Mouse (Mus musculus): Measurements from ENCODE around the gene Rras.
A peak's percentile ranks its signal among the peaks of the same experiment; 100 is the strongest.

The Rras gene

GRCm38 (mm10) chr7:45026256-45026655, 8.5 kb downstream of the Rras start:
- no peak for DNase-seq (ENCODE audit: low spot score in 2 of 2)

GRCm38 (mm10) chr7:45027761-45028160, 10.0 kb downstream of the Rras start:
- no peak for DNase-seq (ENCODE audit: low spot score in 2 of 2)

DNA sequence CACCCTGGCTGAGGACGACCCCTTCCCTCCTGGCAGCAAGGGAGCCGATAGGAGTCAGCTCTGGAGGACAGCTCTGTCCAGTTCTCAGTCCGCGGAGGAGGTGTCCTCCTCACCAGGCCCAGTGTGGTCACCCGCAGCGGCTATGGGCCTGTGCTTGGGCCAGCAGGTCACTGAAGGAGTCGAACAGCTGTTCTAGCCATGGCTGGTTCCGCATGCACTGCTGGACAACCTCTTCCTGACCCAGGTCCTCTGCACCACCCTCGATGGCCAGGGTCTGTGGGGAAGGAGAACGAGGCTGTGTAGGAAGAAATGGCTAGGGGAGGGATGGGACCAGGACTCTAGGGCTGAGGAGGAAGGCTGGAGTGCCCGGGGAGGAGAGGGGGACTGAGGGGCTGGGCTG, 10.6 kb downstream of the Rras start:
- DNase-seq (ENCODE audit: low spot score in 2 of 2), result no peak

- DNase-seq (ENCODE audit: low spot score in 2 of 2), result no peak
Observed at GRCm38 (mm10) chr7:45029995-45030394, 12.2 kb downstream of the Rras start.

DNA sequence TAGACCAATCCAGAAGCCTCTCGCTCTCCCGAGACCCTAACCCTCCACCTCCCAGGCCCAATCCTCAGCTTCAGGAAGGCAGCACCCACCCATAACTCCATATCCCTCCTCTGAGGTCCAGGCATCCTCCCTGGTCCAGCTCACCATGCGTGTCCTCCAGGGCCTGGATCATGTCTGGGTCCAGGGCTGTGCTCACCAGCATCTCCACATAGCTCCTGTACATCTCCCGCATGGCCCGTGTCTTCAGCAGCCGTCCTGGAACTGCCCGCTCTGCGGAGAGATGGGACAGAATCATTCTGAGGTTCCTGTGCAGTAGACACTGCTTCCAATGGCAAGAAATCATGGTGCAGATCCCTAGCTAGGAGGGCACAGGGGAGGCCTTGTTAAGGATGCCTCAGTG, 13.1 kb downstream of the Rras start:
- no peak for DNase-seq (ENCODE audit: low spot score in 2 of 2)

DNA sequence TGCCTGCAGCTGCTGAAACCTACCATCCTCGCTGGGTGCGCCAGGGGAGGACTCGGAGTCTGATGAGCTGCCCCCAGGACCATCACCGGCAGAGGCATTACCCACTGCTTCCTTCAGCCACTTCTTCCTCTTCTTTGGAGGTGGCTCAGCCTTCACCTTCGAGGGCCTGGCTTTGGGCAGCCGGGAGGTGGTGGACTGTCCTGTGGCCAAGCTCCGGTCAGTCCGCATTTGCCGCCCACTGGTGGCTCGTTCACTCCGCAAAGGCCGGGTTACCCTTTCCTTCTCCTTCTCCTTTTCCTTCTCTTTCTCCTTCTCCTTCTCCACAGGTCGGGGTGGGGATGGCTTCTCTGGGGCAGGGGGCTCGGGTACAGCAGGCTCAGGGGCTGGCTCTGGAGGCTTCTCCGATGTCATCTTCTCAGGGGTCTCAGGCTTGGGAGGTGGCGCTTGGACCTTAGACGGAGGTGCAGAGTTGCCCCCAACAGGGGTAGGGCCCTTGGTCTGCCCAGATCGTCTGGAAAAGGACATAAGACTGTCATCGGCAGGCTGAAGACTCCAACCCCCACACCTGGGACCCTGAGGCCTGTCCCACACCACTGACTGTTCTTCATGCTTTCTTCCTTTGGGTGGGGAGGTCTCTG, 16.1 kb downstream of the Rras start:
- DNase-seq (ENCODE audit: low spot score in 2 of 2), result no peak

- DNase-seq (ENCODE audit: low spot score in 2 of 2), result no peak
Observed at GRCm38 (mm10) chr7:45035631-45036030, 17.9 kb downstream of the Rras start.

DNA sequence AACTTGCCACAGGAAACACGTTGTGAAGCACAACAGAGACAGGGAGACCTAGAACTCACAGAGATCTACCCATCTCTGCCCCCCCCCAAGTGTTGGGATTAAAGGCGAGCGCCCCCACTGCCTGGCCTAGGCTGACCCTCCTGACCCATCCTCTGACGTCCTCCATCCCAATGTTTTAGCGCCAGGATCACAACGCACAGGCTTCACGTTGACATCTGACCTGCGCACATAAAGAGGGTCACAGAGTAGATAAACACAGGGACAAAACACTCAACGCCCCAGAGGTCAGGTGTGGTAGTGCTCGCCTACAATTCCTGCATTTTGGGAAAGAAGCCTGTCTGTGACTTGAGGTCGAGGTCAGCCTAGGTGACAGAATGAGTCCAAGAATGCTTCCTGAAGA, 18.9 kb downstream of the Rras start:
- no peak for DNase-seq (ENCODE audit: low spot score in 2 of 2)

- DNase-seq (ENCODE audit: low spot score in 2 of 2), result no peak
Observed at GRCm38 (mm10) chr7:45037720-45038361, 20.1 kb downstream of the Rras start.

- DNase-seq (ENCODE audit: low spot score in 2 of 2), result no peak
Observed at GRCm38 (mm10) chr7:45038411-45038810, 20.6 kb downstream of the Rras start.

GRCm38 (mm10) chr7:45040851-45041250, 23.1 kb downstream of the Rras start:
- no peak for DNase-seq (ENCODE audit: low spot score in 2 of 2)

- no peak for DNase-seq (ENCODE audit: low spot score in 2 of 2)
Observed at GRCm38 (mm10) chr7:45043307-45043706, 25.5 kb downstream of the Rras start.

GRCm38 (mm10) chr7:45045741-45046140, 28.0 kb downstream of the Rras start:
- DNase-seq (ENCODE audit: low spot score in 2 of 2), result no peak

GRCm38 (mm10) chr7:45046853-45047350, 29.1 kb downstream of the Rras start:
- no peak for DNase-seq (ENCODE audit: low spot score in 2 of 2)

DNA sequence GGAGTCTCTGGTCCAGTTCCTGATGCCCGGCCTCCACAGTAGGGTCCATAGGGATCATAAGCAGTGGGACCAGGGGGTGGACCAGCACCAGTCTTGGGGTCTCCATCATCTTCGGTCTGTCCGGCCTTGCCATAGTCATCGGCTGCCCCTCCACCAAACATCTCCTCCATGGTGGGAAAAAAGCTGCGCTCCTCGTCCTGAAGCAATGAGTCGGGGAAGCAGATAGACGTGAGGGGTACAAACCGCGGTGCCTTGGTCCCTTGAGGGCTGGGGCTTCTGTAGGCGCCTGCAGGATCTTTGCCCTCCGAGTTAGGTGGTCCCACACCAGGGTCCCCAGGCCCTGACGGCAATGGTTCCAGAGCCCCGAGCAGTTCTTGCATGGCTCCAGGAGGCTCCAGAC, 29.7 kb downstream of the Rras start:
- no peak for DNase-seq (ENCODE audit: low spot score in 2 of 2)

DNA sequence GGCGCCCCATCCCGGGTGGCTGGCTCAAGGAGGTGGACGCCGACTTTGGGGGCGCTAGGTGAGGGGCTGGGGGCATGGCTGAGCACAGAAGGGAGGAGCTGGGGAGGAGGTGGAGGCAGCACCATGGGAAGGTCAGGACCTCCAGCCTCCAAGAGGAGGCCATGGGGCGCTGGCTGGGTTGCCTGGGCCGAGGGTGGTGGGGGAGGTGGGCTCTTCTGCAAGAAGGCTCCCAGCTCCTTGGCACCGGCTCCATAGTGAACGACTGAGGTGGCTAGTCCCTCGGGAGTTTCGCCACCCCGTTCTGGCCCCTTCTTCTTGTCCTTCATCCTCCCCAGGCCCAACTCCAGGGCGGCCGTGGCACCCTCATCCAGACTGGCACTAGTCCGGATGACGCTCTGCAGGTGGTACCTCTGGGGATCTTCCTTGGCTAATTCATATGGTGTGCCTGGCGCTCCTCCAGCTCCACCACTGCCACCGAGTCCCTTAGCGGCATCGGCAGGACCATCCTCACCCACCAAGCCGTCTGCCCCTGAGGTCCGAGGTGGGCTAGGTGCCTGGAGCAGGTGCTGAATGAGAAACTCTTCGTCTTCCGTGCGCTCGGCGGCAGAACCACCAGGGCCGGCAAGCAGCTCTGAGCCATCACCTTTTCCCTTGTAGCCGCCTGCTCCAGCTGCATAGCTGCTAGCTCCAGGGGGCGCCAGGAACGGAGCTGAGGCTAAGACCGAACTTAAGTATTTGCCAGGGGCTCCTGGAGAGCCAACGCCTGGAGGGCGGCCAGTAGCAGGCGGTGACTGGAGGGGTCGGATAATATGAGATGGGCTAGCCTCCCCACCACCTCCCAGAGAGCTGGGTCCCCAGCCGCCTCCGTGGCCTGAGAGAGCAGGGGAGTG, 30.5 kb downstream of the Rras start:
- no peak for DNase-seq (ENCODE audit: low spot score in 2 of 2)

DNA sequence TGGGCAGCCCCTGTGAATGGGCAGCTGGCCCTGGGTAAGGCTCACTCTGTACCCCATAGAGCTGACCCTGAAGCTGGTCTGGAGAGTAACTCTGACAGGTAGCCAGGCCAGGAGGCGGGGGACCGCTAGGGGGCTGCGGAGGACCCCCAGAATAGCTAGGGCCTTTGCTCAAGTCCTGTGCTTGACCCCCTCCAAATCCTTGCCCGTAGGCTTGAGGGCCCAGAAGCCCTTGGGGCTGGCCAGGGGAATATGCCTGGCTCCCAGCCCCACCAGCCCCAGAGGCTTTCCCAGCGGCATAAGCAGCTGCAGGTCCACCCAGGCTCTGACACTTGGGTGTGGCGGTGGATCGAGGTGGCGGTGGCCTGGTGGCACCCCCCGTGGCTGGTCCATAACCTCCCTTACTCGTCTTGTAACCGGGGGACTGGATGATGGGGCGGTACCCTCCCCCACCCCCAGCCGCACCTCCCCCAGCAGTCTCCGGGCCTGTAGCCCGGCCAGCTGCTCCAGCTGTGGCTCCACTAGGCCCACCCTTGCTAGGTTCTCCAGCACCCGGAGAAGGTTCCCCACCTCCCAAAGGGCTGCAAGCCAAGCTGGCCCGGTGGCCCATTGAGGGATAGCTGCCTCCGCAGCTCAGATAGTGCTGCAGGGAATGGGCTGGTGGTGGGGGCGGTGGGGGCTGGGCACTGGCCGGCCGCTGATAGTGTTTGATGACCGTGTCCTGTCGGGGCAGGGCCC, 31.3 kb downstream of the Rras start:
- no peak for DNase-seq (ENCODE audit: low spot score in 2 of 2)

DNA sequence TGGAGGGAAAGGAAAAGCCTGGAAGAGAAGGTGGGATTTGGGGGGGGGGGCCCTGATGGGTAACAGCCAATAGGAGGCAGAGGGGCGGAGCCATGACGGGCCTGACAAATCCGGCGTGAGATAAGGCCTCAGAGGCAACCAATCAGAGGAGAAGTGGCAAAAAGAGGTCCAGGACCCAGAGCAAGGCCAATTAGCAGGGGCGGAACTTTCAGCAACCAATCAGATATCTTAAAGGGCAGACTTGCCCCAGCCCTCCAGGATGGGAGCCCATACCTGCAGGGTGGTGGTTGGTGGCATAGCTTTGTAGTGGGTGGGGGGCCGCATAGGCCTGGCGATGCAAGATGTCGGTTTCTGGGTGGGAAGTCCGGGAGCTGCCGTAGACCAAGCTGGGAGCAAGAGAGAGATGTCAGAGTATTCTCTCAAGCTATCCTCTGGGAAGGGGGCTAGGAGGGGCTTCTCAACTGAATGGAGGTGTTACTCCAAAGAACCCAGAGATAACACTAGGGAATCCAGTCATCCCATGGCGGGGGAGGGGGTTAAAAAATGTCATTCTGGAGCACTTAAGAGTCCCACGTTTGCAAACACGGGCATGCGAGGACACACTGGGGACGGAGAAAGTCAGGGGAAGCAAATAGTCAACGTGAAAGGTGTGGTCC, 33.3 kb downstream of the Rras start:
- peak; percentile 32 to 45 for DNase-seq (ENCODE audit: low spot score in 2 of 2)

DNA sequence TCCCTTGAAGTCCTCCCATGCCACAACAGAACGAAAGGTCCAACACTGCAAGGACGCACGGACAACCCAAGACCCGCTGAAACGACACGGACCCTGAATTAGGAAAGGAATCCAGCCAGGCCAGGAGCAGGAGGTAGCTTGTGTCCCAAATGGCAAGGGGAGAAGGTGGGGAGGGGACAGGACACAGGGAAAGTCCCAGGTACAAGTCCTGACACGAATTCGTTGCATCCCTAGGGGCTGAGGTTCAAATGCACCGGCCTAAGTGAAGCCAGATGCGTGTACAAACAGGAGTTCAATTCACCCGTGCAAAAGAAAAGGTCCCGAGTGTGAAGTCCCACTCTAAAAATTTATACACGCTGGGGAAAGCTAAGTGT, 33.8 kb downstream of the Rras start:
- no peak for DNase-seq (ENCODE audit: low spot score in 2 of 2)

- DNase-seq (ENCODE audit: low spot score in 2 of 2), result peak; percentile 23 to 41
Observed at GRCm38 (mm10) chr7:45052181-45052861, 34.6 kb downstream of the Rras start.

- no peak for DNase-seq (ENCODE audit: low spot score in 2 of 2)
Observed at GRCm38 (mm10) chr7:45052862-45053116, 35.0 kb downstream of the Rras start, which contains the start of gene Prr12. TSS of gene Prr12 (minus strand) at chr7:45052881.
